Mouse (Mus musculus): ENCODE measurements around the gene Ctnna3.
A peak's percentile ranks its signal among the peaks of the same experiment; 100 is the strongest.
"Not testable (repeated sequence)": the region's sequence is repeated elsewhere in the genome, so short reads cannot be mapped to it uniquely, and the experiment has no call there.

Gene Ctnna3

GRCm38 (mm10) chr10:64243421-64243820 is 813.5 kb downstream of the Ctnna3 start:
- DNase-seq = no peak

- DNase-seq = no peak
Observed at GRCm38 (mm10) chr10:64268156-64268555, 838.3 kb downstream of the Ctnna3 start.

GRCm38 (mm10) chr10:64275143-64275542 is 845.2 kb downstream of the Ctnna3 start:
- DNase-seq = no peak

GRCm38 (mm10) chr10:64278836-64279235 is 848.9 kb downstream of the Ctnna3 start:
- DNase-seq = peak; percentile 23 to 29

- no peak for DNase-seq
Observed at GRCm38 (mm10) chr10:64305802-64306201, 875.9 kb downstream of the Ctnna3 start.

- DNase-seq = no peak
Observed at GRCm38 (mm10) chr10:64311622-64312292, 881.9 kb downstream of the Ctnna3 start.

- no peak for DNase-seq
Observed at GRCm38 (mm10) chr10:64320332-64320731, 890.4 kb downstream of the Ctnna3 start.

- no peak for DNase-seq
Observed at GRCm38 (mm10) chr10:64342702-64343379, 912.9 kb downstream of the Ctnna3 start.

- DNase-seq = no peak
Observed at GRCm38 (mm10) chr10:64373288-64373687, 943.4 kb downstream of the Ctnna3 start.

- no peak for DNase-seq
Observed at GRCm38 (mm10) chr10:64377751-64378150, 947.9 kb downstream of the Ctnna3 start.

GRCm38 (mm10) chr10:64396579-64396978 is 966.7 kb downstream of the Ctnna3 start:
- no peak for DNase-seq

- not testable (repeated sequence) for DNase-seq
Observed at GRCm38 (mm10) chr10:64418396-64418795, 988.5 kb downstream of the Ctnna3 start.

GRCm38 (mm10) chr10:64438736-64439135 is 1008.8 kb downstream of the Ctnna3 start:
- DNase-seq = no peak

- no peak for DNase-seq
Observed at GRCm38 (mm10) chr10:64448624-64449023, 1018.7 kb downstream of the Ctnna3 start.

GRCm38 (mm10) chr10:64483281-64483680 is 1053.4 kb downstream of the Ctnna3 start:
- no peak for DNase-seq

- peak; percentile 6 to 15 for DNase-seq
Observed at GRCm38 (mm10) chr10:64489471-64489870, 1059.6 kb downstream of the Ctnna3 start.

GRCm38 (mm10) chr10:64543647-64544046 is 1113.7 kb downstream of the Ctnna3 start:
- DNase-seq = peak; percentile 4 to 17

GRCm38 (mm10) chr10:64544389-64544788 is 1114.5 kb downstream of the Ctnna3 start:
- DNase-seq = no peak

GRCm38 (mm10) chr10:64571311-64571710 is 1141.4 kb downstream of the Ctnna3 start:
- DNase-seq = no peak

- DNase-seq = peak; percentile 44 to 45
Observed at GRCm38 (mm10) chr10:64588116-64588515, 1158.2 kb downstream of the Ctnna3 start.

- no peak for DNase-seq
Observed at GRCm38 (mm10) chr10:64636760-64637159, 1206.9 kb downstream of the Ctnna3 start.

- no peak for DNase-seq
Observed at GRCm38 (mm10) chr10:64639061-64639460, 1209.2 kb downstream of the Ctnna3 start.

- DNase-seq = no peak
Observed at GRCm38 (mm10) chr10:64641093-64641492, 1211.2 kb downstream of the Ctnna3 start.

GRCm38 (mm10) chr10:64641576-64641975 is 1211.7 kb downstream of the Ctnna3 start:
- DNase-seq = no peak

All from cerebellum, postnatal 36 days (tissue).